Mouse (Mus musculus) macrophage (primary cell): Measurements from ENCODE around the gene Zfp954. TPM values are rescaled to one million over a fixed set of nuclear protein-coding genes. Genes with fewer than 3 reads are reported as not detected.
"Not testable (repeated sequence)": the region's sequence is repeated elsewhere in the genome, so short reads cannot be mapped to it uniquely, and the experiment has no call there.

Experiments
- H3K27ac ChIP-seq: fragments of 350-480 bp; formaldehyde crosslinking; 2 replicates; pipeline ENCODE4 v1.9.0; 2021
- H3K36me3 ChIP-seq: fragments of 350-480 bp; formaldehyde crosslinking; 2 replicates; pipeline ENCODE4 v1.9.0; 2021; ENCODE audit errors: inconsistent target
- H3K4me3 ChIP-seq: fragments of 350-480 bp; formaldehyde crosslinking; 2 replicates; pipeline ENCODE4 v1.9.0; 2021; ENCODE audit errors: inconsistent target
- H3K79me2 ChIP-seq: fragments of 350-480 bp; formaldehyde crosslinking; 2 replicates; pipeline ENCODE4 v1.9.0; 2021; ENCODE audit errors: inconsistent target
- WGBS: methylation state at CpG from one replicate; pipeline ENCODE4 v1.1.7; 2026; ENCODE audit warnings: inconsistent platforms; ENCODE audit not compliant: missing documents; 5-methylcytosine and 5-hydroxymethylcytosine counted together
- polyA plus RNA-seq: library from polyadenylated mRNA; stranded (reverse); fragments of 250-400 nt; gene quantifications from 3 replicates; pipeline ENCODE4 v1.2.4, GENCODE M21; 2018; ENCODE audit warnings: inconsistent platforms
- total RNA-seq, 78 experiments: library from RNA; depleted of rRNA; stranded (reverse); fragments of 250-400 nt; gene quantifications; 1 replicate in 9 of 78; 2 replicates in 24 of 78; 3 replicates in 43 of 78; 4 replicates in 2 of 78; pipeline ENCODE4 v1.2.4; 2018; ENCODE audit warnings: inconsistent platforms in 56 of 78

The Zfp954 gene
- total RNA-seq (2018; cell fraction: chromatin; rRNA removed) = 10 to 100 TPM in 17 of 26 experiments, 1 to 10 TPM in 9; 2.7 to 23.1 (median 14.1) TPM
- 10 to 100 TPM in 1 of 26 experiments, 1 to 10 TPM in 25; 3.7 to 10.3 (median 7.7) TPM for total RNA-seq (2018; cell fraction: cytosol; rRNA removed)
- total RNA-seq (2018; cell fraction: nucleus; rRNA removed) = 10 to 100 TPM in 12 of 26 experiments, 1 to 10 TPM in 14; 2.5 to 20.7 (median 9.2) TPM
- 7.1 to 9.2 TPM (median 8.7 TPM) in 3 replicates for polyA plus RNA-seq

DNA sequence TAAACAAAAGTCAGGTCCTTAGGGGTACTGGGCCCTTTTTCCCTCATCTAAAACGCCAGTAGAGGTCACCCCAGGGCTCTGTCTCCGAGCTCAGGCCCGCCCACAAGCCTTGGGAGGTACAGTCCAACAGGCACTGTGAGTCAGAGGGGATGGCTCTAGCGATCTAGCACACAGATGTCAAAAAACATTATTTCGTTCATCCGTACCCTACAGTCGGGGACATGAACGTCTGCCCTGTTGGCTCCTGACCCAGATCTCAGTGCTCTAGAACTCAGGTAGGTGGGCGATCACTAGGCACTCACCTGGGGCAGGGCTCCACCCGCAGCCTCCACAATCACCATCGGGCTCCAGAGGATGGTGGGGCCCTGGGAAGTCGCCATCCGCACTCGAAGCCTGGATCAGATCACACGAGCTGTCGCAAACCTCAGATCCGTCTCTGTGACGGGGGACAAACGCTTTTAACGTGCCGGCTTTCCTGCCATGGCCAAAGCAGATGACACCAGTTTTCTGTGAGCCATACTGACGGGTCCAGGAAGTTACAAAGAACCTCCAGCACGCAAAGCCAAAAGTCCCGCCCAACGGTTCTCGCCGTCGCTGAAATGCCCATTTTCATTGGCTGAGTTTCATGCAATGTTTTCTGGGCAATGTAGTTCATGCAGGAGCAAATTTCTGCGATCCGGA, at the start of gene Zfp954:
Gene Zfp954, minus strand, starts transcription at position 568 of the 681 bp plus-strand sequence.
- Histone ChIP-seq H3K79me2 (peaks cover 15% of the 10 kb centered on the region), H3K27ac (peak within 1 kb of the TSS; percentile 41)
- WGBS = 0% methylated on average over 30 of the region's 30 CpGs

DNA sequence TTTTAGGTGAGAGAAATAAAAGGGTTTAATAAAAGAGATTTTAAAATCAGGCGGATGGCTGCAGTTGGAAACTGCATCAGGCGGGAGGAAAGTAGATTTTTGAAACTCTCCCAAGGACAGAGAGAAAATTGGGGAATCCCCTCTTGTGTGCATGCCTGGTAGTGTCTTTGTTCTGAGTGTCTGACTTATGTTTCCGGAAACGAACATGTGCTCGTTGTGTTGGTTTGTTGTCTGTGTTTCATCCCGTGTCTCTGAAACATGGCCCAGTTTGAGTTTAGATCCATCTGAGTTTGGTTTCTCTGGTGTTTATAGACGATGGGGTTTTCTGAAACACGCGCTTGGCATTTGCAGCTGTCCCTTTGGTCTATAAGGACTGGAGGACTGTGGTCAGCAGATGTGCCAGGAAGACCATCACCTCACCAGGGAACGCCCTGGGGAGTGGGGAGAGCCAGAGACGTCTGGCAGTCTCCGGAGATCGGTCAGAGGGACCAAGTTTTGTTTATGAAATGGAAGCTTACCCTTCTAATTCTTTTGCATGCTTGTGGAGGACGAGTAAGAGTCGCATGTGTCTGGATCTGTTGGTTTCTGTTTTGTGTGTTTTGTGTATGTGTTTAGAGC, 24.8 kb upstream of the Zfp954 start:
- Histone ChIP-seq H3K79me2 (no peaks in the 10 kb centered on the region), H3K36me3 (no peaks in the 10 kb centered on the region), H3K27ac (no peak overlapping the region), H3K4me3 (no peak overlapping the region)
- WGBS = 96% methylated on average over 15 of the region's 15 CpGs

More for the DNA sequence above, at the start of gene Zfp954:
- H3K36me3 ChIP-seq = peaks cover 31% of the 10 kb centered on the region
- peak within 1 kb of the TSS; percentile 89 for H3K4me3 ChIP-seq

DNA sequence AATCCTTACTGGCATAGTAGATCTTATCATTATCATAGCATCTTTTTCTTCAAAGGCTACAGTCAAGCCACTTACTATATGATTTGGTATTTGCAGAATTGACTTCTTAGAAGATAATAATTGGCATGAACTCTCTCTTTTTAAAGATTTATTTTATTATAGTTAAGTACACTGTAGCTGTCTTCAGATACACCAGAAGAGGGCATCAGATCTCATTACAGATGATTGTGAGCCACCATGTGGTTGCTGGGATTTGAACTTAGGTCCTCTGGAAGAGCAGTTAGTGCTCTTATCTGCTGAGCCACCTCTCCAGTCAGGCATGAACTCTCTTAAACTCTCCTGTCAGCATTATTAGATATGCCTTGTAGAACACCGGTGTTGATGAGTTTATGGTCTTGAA, 22.9 kb upstream of the Zfp954 start:
- 81% methylated on average over 1 of the region's 1 CpGs for WGBS
- Histone ChIP-seq H3K27ac (no peak overlapping the region), H3K79me2 (no peaks in the 10 kb centered on the region), H3K36me3 (no peaks in the 10 kb centered on the region), H3K4me3 (no peak overlapping the region)

DNA sequence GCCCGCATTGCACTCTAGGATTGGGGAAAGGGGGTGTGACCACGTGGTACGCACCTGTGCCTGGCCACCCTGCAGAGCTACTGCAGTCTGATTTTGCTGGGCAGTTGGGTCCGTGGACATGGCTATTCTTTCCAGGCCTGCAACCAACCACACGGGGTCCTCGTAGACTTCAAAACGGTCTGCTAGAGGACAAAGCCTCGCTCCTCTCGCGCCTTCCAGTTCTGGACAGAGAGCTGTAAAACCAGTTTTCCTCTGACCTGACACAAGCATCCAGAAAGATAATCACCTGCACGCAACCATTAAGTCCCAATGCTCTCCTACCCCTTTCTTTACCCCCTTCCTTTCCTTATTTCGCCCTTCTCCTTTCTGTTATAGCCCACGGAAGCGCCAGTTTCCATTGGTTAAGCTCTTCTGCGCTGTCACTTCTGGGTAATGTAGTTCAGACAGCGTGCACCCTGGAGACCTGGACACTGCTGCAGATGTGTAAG, 15.1 kb upstream of the Zfp954 start, which contains the start of gene Zfp773:
Gene Zfp773, minus strand, starts transcription at position 377 of the 488 bp plus-strand sequence.
- Histone ChIP-seq H3K27ac (no peak within 1 kb of the TSS), H3K36me3 (no peaks in the 10 kb centered on the region), H3K4me3 (peak within 1 kb of the TSS; percentile 43), H3K79me2 (no peaks in the 10 kb centered on the region)
- WGBS = 7% methylated on average over 16 of the region's 16 CpGs

- 92% methylated on average over 8 of the region's 8 CpGs for WGBS
- H3K27ac ChIP-seq = no peak overlapping the region
- H3K4me3 ChIP-seq = no peak overlapping the region
- H3K79me2 ChIP-seq = no peaks in the 10 kb centered on the region
- no peaks in the 10 kb centered on the region for H3K36me3 ChIP-seq
Measured at GRCm38 (mm10) chr7:7132751-7133150, 11.5 kb upstream of the Zfp954 start.

DNA sequence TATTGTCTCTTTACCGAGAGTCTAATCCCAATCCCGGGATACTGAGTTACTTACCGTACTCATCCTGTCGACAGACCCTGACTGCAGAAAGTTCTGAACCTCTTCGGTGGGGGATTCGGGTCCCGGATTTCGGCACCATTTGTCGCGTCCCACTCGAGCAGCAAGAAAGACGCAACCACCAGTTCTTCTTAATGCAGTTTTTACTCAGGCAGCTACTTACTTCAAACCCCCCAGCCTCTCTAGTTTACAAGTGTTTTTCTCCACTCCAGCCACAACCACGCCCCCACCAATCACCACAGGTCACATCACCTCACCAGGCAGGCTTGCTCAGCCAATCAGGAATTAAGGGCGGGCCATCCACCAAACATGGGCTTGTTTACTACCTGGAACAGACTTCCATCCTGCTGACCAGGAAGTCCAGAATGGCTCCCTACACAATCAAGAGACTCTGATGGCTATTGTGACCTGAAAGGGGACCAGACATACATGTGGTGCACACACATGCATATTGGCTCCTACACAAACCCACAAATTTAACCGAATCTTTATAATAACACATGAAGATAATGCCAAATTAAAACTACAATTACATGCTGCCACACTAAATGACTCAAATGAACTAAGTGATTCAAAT, 9.3 kb upstream of the Zfp954 start:
- H3K79me2 ChIP-seq, H3K36me3 ChIP-seq, H3K4me3 ChIP-seq, H3K27ac ChIP-seq: not testable (repeated sequence)
- 95% methylated on average over 14 of the region's 15 CpGs for WGBS

GRCm38 (mm10) chr7:7121602-7121980, 303 bp upstream of the Zfp954 start:
- peaks cover 15% of the 10 kb centered on the region for H3K79me2 ChIP-seq
- 58% methylated on average over 6 of the region's 6 CpGs for WGBS
- H3K4me3 ChIP-seq = peak overlapping the region; percentile 89
- no peak overlapping the region for H3K27ac ChIP-seq
- peaks cover 26% of the 10 kb centered on the region for H3K36me3 ChIP-seq

DNA sequence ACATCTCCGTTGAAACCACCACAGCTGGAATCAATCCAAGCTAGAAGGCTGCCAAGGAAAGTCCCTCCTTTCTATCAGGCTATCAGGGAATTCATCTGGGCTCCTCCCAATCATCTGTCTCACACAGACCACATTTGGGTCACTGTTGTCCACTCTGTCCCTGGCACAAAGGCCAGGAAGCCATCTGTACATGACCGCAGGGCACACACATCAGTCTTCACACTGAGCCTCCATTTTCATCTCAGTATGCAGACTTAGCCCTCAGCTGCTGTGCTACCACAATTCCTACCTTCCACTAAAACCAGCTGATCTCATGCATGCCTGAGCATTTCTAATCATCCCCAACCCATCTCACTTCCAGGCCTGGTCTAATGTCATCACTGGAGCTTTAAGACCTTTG, 2.8 kb downstream of the Zfp954 start:
- Histone ChIP-seq H3K36me3 (peaks cover 52% of the 10 kb centered on the region), H3K79me2 (peaks cover 15% of the 10 kb centered on the region), H3K27ac (no peak overlapping the region), H3K4me3 (no peak overlapping the region)
- 97% methylated on average over 2 of the region's 2 CpGs for WGBS

GRCm38 (mm10) chr7:7108501-7108900, 12.8 kb downstream of the Zfp954 start:
- no peaks in the 10 kb centered on the region for H3K36me3 ChIP-seq
- WGBS = 92% methylated on average over 6 of the region's 7 CpGs

More at GRCm38 (mm10) chr7:7108501-7108900, 12.8 kb downstream of the Zfp954 start:
- H3K4me3 ChIP-seq = no peak overlapping the region
- H3K79me2 ChIP-seq = no peaks in the 10 kb centered on the region
- H3K27ac ChIP-seq = no peak overlapping the region

Other genes starting within 250 kb of the Zfp954 start
- gene Aurkc, start 126.2 kb downstream of the Zfp954 start, polyA plus RNA-seq = not detected in 3 replicates
- gene Zfp773, start 15.3 kb upstream of the Zfp954 start, polyA plus RNA-seq = 0.58 to 1.2 TPM (median 0.62 TPM) in 3 replicates
- gene Zfp418, start 49.8 kb upstream of the Zfp954 start, polyA plus RNA-seq = 1.4 to 3.5 TPM (median 1.5 TPM) in 3 replicates
- gene Zfp772, start 88.5 kb upstream of the Zfp954 start, polyA plus RNA-seq = 1.7 to 2.5 TPM (median 2.1 TPM) in 3 replicates
- gene Vmn2r29, start 125.8 kb upstream of the Zfp954 start, polyA plus RNA-seq = 0.50 TPM in 1 of 3 replicates, not detected in the others
- 1.1 to 1.8 TPM (median 1.2 TPM) in 3 replicates for gene Gm45844, start 156.8 kb upstream of the Zfp954 start, polyA plus RNA-seq
- gene Clcn4, start 179.4 kb upstream of the Zfp954 start, polyA plus RNA-seq = 32.2 to 39.5 TPM (median 37.0 TPM) in 3 replicates
- not detected in 3 replicates for gene Vmn2r30, start 216.1 kb upstream of the Zfp954 start, polyA plus RNA-seq